Mouse (Mus musculus) retina, postnatal 1 day (tissue): ENCODE data around the gene Dach1.

Experiments
- DNase-seq: peaks from one replicate; pipeline ENCODE4 v3.0.0-alpha.2; 2012

Dach1 gene

DNA sequence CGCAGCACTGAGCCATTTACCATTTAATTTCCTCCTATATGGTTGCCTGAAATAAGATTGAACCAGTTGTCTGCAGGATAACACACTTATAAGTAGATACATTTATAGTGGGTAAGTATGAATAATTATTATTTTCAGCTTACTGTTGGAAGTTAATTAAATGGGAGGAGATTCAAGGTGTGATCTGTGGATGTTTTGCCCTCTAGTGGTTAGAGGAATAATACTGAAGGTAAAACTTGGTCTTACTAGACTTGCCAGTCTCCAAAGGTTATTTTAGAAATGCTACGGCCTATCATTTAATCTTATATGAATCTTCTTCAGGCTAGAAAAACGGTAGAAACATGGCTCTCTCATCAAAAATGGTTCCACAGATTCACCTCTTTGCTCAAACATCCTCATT, 339.7 kb downstream of the Dach1 start:
- no peak for DNase-seq

DNA sequence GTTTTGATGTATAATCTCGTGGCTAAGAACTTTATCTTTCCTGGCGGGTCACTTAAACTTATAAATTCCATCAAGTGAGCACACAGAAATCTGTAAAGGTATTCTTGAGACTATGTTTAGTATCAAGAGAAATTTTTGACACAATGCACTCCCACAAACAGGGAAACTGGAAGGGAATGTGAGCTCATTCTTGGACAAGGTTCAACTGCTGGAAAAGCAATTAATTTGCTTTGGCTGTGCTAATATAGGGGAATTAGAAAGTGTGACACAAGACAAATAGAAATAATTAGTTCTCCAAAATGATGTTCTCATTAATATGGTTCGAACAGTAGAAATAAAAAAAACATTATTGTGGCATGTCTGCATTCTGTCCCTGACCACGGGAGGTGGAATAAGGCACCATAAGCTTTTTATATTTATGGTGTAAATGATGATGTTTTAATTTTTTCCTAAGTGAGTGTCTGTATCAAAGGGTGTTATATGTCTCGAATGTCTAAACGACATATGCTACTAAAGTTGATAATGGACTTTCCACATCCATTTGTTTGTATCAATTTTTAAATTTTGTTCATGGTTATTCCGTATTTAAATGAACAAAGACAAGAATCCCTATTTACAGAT, 354.9 kb downstream of the Dach1 start:
- DNase-seq, result peak; percentile 93

- DNase-seq, result peak; percentile 39
Observed at GRCm38 (mm10) chr14:97813557-97813956, 356.0 kb downstream of the Dach1 start.

GRCm38 (mm10) chr14:97795385-97795952, 374.1 kb downstream of the Dach1 start:
- no peak for DNase-seq

DNA sequence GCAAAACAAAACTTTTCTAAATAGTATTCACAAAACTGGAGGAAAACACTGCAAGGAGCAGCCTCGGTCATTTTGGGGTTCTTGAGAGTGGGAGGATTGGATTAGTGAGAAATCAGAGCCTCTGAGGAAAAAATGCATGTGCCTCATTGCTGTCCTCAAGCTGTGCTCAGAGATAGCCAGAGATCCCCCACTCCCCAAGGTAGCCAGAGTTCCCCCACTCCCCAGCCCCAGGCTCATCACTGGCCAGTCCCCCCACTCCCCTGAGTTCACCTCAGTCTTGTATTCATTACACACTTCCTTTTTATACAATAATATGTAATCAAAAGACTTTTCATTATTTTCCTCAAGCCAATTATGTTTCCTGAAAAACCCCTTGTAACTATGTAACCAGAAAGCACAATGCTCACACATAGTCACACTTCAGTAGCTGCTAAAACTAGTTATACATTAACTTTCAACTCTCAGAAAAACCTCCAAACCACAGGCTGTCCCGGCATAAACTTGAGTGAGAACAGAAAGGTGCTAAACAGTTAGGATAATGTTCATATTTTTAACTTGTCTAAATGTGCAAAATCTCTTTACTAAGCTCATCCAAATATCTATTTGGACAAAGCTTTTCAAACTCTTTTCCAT, 395.3 kb downstream of the Dach1 start:
- no peak for DNase-seq

DNA sequence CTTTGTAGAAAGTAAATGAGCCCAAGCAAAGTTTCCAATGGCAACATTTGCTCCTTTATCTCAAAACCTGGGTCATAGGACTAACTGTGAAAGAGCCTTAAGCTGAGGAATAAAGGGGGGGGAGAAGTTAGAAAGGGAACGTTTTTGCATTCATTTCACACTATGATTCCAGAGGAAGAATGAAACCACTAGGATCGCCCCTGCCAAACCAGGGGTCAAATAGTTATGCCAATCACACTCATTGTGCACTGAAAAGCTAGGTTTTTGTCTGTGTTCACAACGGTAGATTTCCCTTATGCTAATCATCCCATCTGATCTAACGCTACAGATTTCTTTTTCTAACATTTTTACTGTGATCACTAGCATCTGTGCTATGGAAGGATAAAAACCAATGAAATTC, 415.2 kb downstream of the Dach1 start:
- DNase-seq, result no peak

- no peak for DNase-seq
Observed at GRCm38 (mm10) chr14:97753973-97754372, 415.6 kb downstream of the Dach1 start.

GRCm38 (mm10) chr14:97743252-97743651, 426.3 kb downstream of the Dach1 start:
- no peak for DNase-seq

- no peak for DNase-seq
Observed at GRCm38 (mm10) chr14:97742785-97743184, 426.8 kb downstream of the Dach1 start.
